Mouse (Mus musculus): ENCODE results near the gene Uba52. TPM values are rescaled to one million over a fixed set of nuclear protein-coding genes. Genes with fewer than 3 reads are reported as not detected.

The Uba52 gene
- polyA plus RNA-seq, 1 experiment = 770 TPM

GRCm38 (mm10) chr8:70540013-70540506 is 29.5 kb upstream of the Uba52 start:
- Histone ChIP-seq H3K27ac (ENCODE audit: insufficient read depth, low read depth, low read length) (peak overlapping the region; percentile 86), H3K36me3 (ENCODE audit: control insufficient read depth, insufficient read depth, low read length) (peaks cover 11% of the 10 kb centered on the region), H3K27me3 (ENCODE audit: control insufficient read depth, insufficient read depth, low read length) (no peaks in the 10 kb centered on the region), H3K4me3 (ENCODE audit: low read depth, low read length) (peak overlapping the region; percentile 91), H3K4me1 (ENCODE audit: control insufficient read depth, insufficient read depth, insufficient read length, low read length) (peaks cover 23% of the 10 kb centered on the region)
- TF ChIP-seq POLR2A (IDR thresholded peaks at IDR 0.05; ENCODE audit: low read depth, low read length) = no peak
- no peak for TF ChIP-seq CTCF (IDR thresholded peaks at IDR 0.05; ENCODE audit: extremely low read depth, insufficient read length, insufficient replicate concordance, low read depth, low read length)
- WGBS = under 1% methylated on average over 4 of the region's 4 CpGs

GRCm38 (mm10) chr8:70539077-70539813 is 28.6 kb upstream of the Uba52 start, which contains the start of gene Ell:
Gene Ell (plus strand): TSS chr8:70539457.
- H3K27ac ChIP-seq (ENCODE audit: insufficient read depth, low read depth, low read length) = peak within 1 kb of the TSS; percentile 99
- TF ChIP-seq CTCF (IDR thresholded peaks at IDR 0.05; ENCODE audit: extremely low read depth, insufficient read length, insufficient replicate concordance, low read depth, low read length) (no peak), POLR2A (IDR thresholded peaks at IDR 0.05; ENCODE audit: low read depth, low read length) (peak; percentile 46; the same call in 1 of the 2 replicates)
- peaks cover 19% of the 10 kb centered on the region for H3K36me3 ChIP-seq (ENCODE audit: control insufficient read depth, insufficient read depth, low read length)
- H3K4me3 ChIP-seq (ENCODE audit: low read depth, low read length) = peak within 1 kb of the TSS; percentile 91
- no peaks in the 10 kb centered on the region for H3K27me3 ChIP-seq (ENCODE audit: control insufficient read depth, insufficient read depth, low read length)
- peaks cover 21% of the 10 kb centered on the region for H3K4me1 ChIP-seq (ENCODE audit: control insufficient read depth, insufficient read depth, insufficient read length, low read length)
- 1% methylated on average over 58 of the region's 58 CpGs for WGBS

- TF ChIP-seq CTCF (IDR thresholded peaks at IDR 0.05; ENCODE audit: extremely low read depth, insufficient read length, insufficient replicate concordance, low read depth, low read length) (no peak), POLR2A (IDR thresholded peaks at IDR 0.05; ENCODE audit: low read depth, low read length) (0 out of 2 replicates have a peak, but pooled peaks have one; percentile 4)
- H3K4me3 ChIP-seq (ENCODE audit: low read depth, low read length) = peak overlapping the region; percentile 91
- H3K27me3 ChIP-seq (ENCODE audit: control insufficient read depth, insufficient read depth, low read length) = no peaks in the 10 kb centered on the region
- H3K4me1 ChIP-seq (ENCODE audit: control insufficient read depth, insufficient read depth, insufficient read length, low read length) = peaks cover 16% of the 10 kb centered on the region
- peak overlapping the region; percentile 99 for H3K27ac ChIP-seq (ENCODE audit: insufficient read depth, low read depth, low read length)
- WGBS = under 1% methylated on average over 32 of the region's 32 CpGs
- H3K36me3 ChIP-seq (ENCODE audit: control insufficient read depth, insufficient read depth, low read length) = peaks cover 25% of the 10 kb centered on the region
Measured at GRCm38 (mm10) chr8:70538633-70539076, 28.1 kb upstream of the Uba52 start.

- TF ChIP-seq CTCF (IDR thresholded peaks at IDR 0.05; ENCODE audit: extremely low read depth, insufficient read length, insufficient replicate concordance, low read depth, low read length) (no peak), POLR2A (IDR thresholded peaks at IDR 0.05; ENCODE audit: low read depth, low read length) (peak; percentile 61; the same call in 1 of the 2 replicates)
- Histone ChIP-seq H3K4me3 (ENCODE audit: low read depth, low read length) (peak overlapping the region; percentile 69), H3K36me3 (ENCODE audit: control insufficient read depth, insufficient read depth, low read length) (peaks cover 25% of the 10 kb centered on the region), H3K27me3 (ENCODE audit: control insufficient read depth, insufficient read depth, low read length) (no peaks in the 10 kb centered on the region), H3K4me1 (ENCODE audit: control insufficient read depth, insufficient read depth, insufficient read length, low read length) (peaks cover 10% of the 10 kb centered on the region; the same call in 1 of the 2 replicates), H3K27ac (ENCODE audit: insufficient read depth, low read depth, low read length) (peak overlapping the region; percentile 89)
- WGBS = 7% methylated on average over 24 of the region's 24 CpGs
Measured at GRCm38 (mm10) chr8:70538024-70538579, 27.5 kb upstream of the Uba52 start.

GRCm38 (mm10) chr8:70535701-70536100 is 25.1 kb upstream of the Uba52 start:
- peaks cover 6% of the 10 kb centered on the region; the same call in 1 of the 2 replicates for H3K4me1 ChIP-seq (ENCODE audit: control insufficient read depth, insufficient read depth, insufficient read length, low read length)
- 99% methylated on average over 2 of the region's 2 CpGs for WGBS
- H3K36me3 ChIP-seq (ENCODE audit: control insufficient read depth, insufficient read depth, low read length) = peaks cover 48% of the 10 kb centered on the region
- no peaks in the 10 kb centered on the region for H3K27me3 ChIP-seq (ENCODE audit: control insufficient read depth, insufficient read depth, low read length)
- no peak overlapping the region for H3K27ac ChIP-seq (ENCODE audit: insufficient read depth, low read depth, low read length)
- TF ChIP-seq CTCF (IDR thresholded peaks at IDR 0.05; ENCODE audit: extremely low read depth, insufficient read length, insufficient replicate concordance, low read depth, low read length) (no peak), POLR2A (IDR thresholded peaks at IDR 0.05; ENCODE audit: low read depth, low read length) (no peak)
- no peak overlapping the region for H3K4me3 ChIP-seq (ENCODE audit: low read depth, low read length)

- WGBS = 85% methylated on average over 3 of the region's 3 CpGs
- H3K36me3 ChIP-seq (ENCODE audit: control insufficient read depth, insufficient read depth, low read length) = peaks cover 52% of the 10 kb centered on the region
- no peaks in the 10 kb centered on the region for H3K27me3 ChIP-seq (ENCODE audit: control insufficient read depth, insufficient read depth, low read length)
- TF ChIP-seq POLR2A (IDR thresholded peaks at IDR 0.05; ENCODE audit: low read depth, low read length) (no peak), CTCF (IDR thresholded peaks at IDR 0.05; ENCODE audit: extremely low read depth, insufficient read length, insufficient replicate concordance, low read depth, low read length) (no peak)
- H3K4me1 ChIP-seq (ENCODE audit: control insufficient read depth, insufficient read depth, insufficient read length, low read length) = peaks cover 5% of the 10 kb centered on the region; the same call in 1 of the 2 replicates
- H3K4me3 ChIP-seq (ENCODE audit: low read depth, low read length) = no peak overlapping the region
- no peak overlapping the region for H3K27ac ChIP-seq (ENCODE audit: insufficient read depth, low read depth, low read length)
Measured at GRCm38 (mm10) chr8:70535221-70535620, 24.6 kb upstream of the Uba52 start.

- peaks cover 54% of the 10 kb centered on the region for H3K36me3 ChIP-seq (ENCODE audit: control insufficient read depth, insufficient read depth, low read length)
- peaks cover 8% of the 10 kb centered on the region for H3K4me1 ChIP-seq (ENCODE audit: control insufficient read depth, insufficient read depth, insufficient read length, low read length)
- TF ChIP-seq POLR2A (IDR thresholded peaks at IDR 0.05; ENCODE audit: low read depth, low read length) = no peak
- no peak for TF ChIP-seq CTCF (IDR thresholded peaks at IDR 0.05; ENCODE audit: extremely low read depth, insufficient read length, insufficient replicate concordance, low read depth, low read length)
- H3K27ac ChIP-seq (ENCODE audit: insufficient read depth, low read depth, low read length) = no peak overlapping the region
- no peak overlapping the region for H3K4me3 ChIP-seq (ENCODE audit: low read depth, low read length)
- no peaks in the 10 kb centered on the region for H3K27me3 ChIP-seq (ENCODE audit: control insufficient read depth, insufficient read depth, low read length)
- 91% methylated on average over 12 of the region's 12 CpGs for WGBS
Measured at GRCm38 (mm10) chr8:70534281-70534680, 23.7 kb upstream of the Uba52 start.
